Mouse (Mus musculus): Measurements from ENCODE around the gene Suv39h2. TPM values are rescaled to one million over a fixed set of nuclear protein-coding genes. Genes with fewer than 3 reads are reported as not detected.

The Suv39h2 gene
- total RNA-seq, 2 experiments from 2014 or later: 3.7 to 4.0 TPM

DNA sequence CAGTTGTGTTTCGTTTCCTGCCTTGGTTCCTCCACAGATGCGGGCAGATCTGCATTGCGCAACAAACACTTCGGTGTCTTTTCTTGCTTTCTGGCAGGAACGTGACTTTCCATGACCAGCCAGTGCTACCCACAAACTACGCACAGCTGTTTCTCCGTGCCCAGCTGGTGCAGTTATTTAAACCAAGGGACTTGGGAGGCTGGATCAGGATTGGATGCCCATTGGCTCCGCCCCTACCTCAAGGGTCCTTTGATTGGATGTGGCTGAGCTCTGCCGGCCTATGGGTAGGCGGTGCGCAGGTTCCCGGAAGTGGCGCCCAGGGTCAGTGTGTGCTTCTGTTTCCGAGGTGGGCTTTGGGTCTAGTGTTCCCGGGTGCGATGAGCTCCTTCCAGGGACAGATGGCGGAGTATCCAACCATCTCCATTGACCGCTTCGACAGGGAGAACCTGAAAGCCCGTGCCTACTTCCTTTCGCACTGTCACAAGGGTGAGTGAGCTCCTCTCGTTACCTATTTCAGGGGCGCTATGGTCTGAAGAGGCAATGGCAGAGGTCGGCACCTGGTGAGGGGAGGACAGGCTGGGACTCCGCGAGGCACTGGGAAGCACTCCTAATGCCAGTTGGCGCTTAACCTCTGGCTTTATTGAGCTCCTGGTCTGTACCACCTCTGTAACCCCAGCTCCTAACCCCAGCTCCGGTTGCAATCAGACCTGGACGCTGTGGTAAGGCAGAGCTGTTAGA lies 50.8 kb downstream of the Suv39h2 start, which contains the start of gene Dclre1c:
Gene Dclre1c, plus strand, starts transcription at position 291 of the 738 bp plus-strand sequence.
- peak; percentile 67 to 71 for DNase-seq (ENCODE audit: extremely low spot score in 1 of 2, low spot score in 1 of 2)

DNA sequence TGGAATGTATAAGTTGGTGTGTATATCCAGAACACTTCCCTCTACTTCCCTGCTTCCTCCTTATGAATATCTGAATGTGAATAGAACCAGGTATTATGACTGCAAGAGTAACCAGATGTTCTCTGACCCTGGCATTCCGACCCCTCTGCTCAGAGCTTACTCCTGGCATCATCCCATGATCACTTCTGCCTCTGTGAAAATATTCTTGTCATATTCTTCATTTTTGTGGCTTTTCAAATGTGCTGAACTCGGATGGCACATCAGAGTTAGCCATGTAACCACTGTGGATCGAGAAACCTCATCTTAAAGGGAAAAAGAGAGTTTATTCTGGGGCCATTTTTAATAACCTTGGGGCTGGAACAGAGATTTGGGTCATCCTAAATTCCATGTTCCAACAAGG lies 52.3 kb downstream of the Suv39h2 start, which contains the start of gene Meig1:
Gene Meig1, minus strand, starts transcription at position 101 of the 400 bp plus-strand sequence.
- DNase-seq (ENCODE audit: extremely low spot score in 1 of 2, low spot score in 1 of 2): no peak

DNA sequence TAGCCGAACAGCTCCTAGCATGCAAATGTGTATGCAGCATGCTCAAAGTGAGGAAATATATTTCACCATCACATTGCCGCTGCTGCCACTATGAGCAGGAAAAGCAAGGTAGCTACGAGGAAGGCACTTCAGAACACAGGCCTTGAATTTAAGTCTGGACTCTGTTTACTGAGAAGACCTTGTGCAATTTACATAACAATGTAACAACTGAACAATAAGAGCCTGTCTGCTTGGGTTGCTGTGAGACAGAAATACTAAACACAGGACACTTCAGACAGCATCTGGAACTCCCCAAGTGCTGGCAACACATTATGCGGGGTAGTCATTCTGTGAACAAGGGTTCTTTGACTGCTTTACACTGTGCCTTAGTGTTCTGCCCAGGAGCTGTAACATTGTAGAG lies 54.7 kb downstream of the Suv39h2 start:
- DNase-seq (ENCODE audit: extremely low spot score in 1 of 2, low spot score in 1 of 2): no peak

DNA sequence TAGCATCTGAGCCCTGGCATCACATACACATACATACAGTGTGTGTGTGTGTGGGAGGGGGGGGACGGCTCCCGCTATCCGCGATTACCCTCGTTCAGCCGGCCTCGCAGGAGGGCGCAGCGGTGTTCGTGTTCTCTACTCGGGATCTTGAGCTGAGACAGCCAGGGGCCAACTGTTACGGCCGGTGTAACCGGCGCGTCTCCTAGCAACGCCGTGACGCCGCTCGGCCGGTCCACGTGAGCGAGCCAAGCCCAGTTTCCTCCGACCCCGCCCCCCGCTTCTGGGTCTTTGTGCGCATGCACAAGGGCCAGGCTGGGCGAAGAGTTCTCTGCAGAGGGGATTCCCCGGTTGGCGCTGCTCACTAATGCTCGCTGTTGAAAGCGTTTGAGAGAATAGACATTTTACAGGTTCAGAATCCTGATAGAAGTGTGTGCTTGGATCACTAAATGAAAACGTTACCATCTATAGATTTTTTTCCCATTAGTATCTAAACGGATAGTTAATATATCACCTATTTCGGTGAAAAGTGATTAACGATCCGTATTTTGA lies 55.9 kb downstream of the Suv39h2 start:
- DNase-seq (ENCODE audit: extremely low spot score in 1 of 2, low spot score in 1 of 2): peak; percentile 91 to 93

DNA sequence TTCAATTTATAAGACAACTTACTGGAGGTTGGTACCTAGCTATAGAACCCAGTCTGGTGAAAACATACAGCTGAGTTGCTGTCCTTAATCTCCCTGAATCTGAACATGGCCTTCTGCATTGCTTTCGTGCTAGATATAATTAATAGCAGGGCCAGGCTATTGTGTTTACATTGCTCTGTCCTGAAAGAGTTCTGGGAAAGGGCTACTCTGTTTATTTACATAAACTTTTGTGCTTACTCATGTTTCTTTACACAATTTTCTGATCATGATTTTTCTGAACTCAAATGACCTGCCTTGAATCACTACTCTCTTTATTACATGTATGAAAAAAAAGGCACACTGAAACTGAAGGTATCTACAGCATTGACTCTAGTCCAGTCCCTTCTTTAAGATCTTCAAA lies 59.2 kb downstream of the Suv39h2 start:
- DNase-seq (ENCODE audit: extremely low spot score in 1 of 2, low spot score in 1 of 2): no peak

DNA sequence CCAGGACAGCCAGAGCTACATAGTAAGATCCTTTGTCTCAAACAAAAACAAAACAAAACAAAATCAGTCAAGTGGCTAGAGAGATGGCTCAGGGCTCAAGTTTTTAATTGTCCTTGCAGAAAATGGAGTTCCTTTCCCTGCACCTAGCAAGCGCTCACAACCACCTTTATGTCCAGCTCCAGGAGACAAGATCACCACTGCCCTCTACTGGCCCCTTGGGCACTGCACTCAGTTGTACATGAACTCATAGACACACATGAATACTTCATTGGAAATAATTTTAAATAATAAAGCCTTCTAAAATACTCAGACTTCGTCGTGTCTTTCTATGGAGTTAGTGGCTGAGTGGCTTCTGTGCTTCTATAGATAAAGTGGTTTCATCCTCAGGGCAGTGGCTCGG lies 60.6 kb downstream of the Suv39h2 start:
- DNase-seq (ENCODE audit: extremely low spot score in 1 of 2, low spot score in 1 of 2): peak; percentile 44 to 77

- no peak for DNase-seq (ENCODE audit: extremely low spot score in 1 of 2, low spot score in 1 of 2)
Measured at GRCm38 (mm10) chr2:3407756-3408155, 67.1 kb downstream of the Suv39h2 start.

GRCm38 (mm10) chr2:3405981-3406380 lies 68.8 kb downstream of the Suv39h2 start:
- DNase-seq (ENCODE audit: extremely low spot score in 1 of 2, low spot score in 1 of 2): no peak

Other genes starting within 250 kb of the Suv39h2 start
- gene Nmt2, start 190.8 kb downstream of the Suv39h2 start, total RNA-seq (2021): 10 to 100 TPM; 80.1 to 87.2 TPM
- gene Rpp38, start 142.4 kb downstream of the Suv39h2 start, total RNA-seq (2021): 10 to 100 TPM in 1 of 2 experiments, 1 to 10 TPM in 1; 9.3 to 10.8 TPM
- 1 to 10 TPM; 1.5 to 2.3 TPM for gene Acbd7, start 138.9 kb downstream of the Suv39h2 start, total RNA-seq (2021)
- gene Olah, start 77.8 kb downstream of the Suv39h2 start, total RNA-seq (2021): not detected
- gene Meig1, start 52.4 kb downstream of the Suv39h2 start, total RNA-seq (2021): 1 to 10 TPM; 3.4 to 4.7 TPM
- gene Dclre1c, start 50.9 kb downstream of the Suv39h2 start, total RNA-seq (2021): 10 to 100 TPM; 10.0 to 16.0 TPM
- gene Gm45902, start 37.8 kb upstream of the Suv39h2 start, total RNA-seq (2021): 1 to 10 TPM; 3.9 to 5.9 TPM
- 10 to 100 TPM; 45.3 to 52.1 TPM for gene Hspa14, start 37.8 kb upstream of the Suv39h2 start, total RNA-seq (2021)
- gene Cdnf, start 38.0 kb upstream of the Suv39h2 start, total RNA-seq (2021): under 1 TPM; 0.35 to 0.71 TPM
- gene Fam107b, start 95.5 kb upstream of the Suv39h2 start, total RNA-seq (2021): 10 to 100 TPM; 18.6 to 18.8 TPM